Mouse (Mus musculus) CH12.LX (cell line): Measurements from ENCODE around the gene Tmem37. TPM values are rescaled to one million over a fixed set of nuclear protein-coding genes. Genes with fewer than 3 reads are reported as not detected.

Source experiments
- DNase-seq: peaks from one replicate; pipeline ENCODE4 v3.0.0-alpha.2; 2013; ENCODE audit errors: extremely low read depth
- H3K27ac ChIP-seq: 2 replicates; pipeline ENCODE4 v1.5.1; 2012; ENCODE audit warnings: low read depth, mild to moderate bottlenecking, control low read depth, moderate library complexity; ENCODE audit not compliant: insufficient read depth
- H3K27me3 ChIP-seq: replicated peaks from 2 replicates; pipeline ENCODE3; 2012; ENCODE audit warnings: inconsistent platforms
- H3K36me3 ChIP-seq, 2 experiments: replicated peaks in 1 of 2; 2 replicates each; pipeline versions ENCODE3 to v1.6.1; 2012; ENCODE audit warnings: inconsistent platforms in 1 of 2, low read length in 1 of 2, mild to moderate bottlenecking in 1 of 2, mixed read lengths in 1 of 2, moderate library complexity in 1 of 2; ENCODE audit not compliant: control insufficient read depth in 1 of 2, insufficient read depth in 1 of 2
- H3K4me1 ChIP-seq, 2 experiments: 2 replicates each; pipeline ENCODE4 v1.6.1; 2012; ENCODE audit warnings: inconsistent platforms in 1 of 2, moderate library complexity in 1 of 2; ENCODE audit not compliant: insufficient read depth in 2 of 2, control insufficient read depth in 1 of 2
- H3K4me2 ChIP-seq: 2 replicates; pipeline ENCODE4 v1.6.1; 2012; ENCODE audit warnings: low read depth, mild to moderate bottlenecking, control low read depth; ENCODE audit not compliant: poor library complexity, insufficient read depth, severe bottlenecking
- H3K4me3 ChIP-seq, 3 experiments: fragments of 150-350 bp in 1 of 3; sonication (generic) in 1 of 3; replicated peaks in 1 of 3; 2 replicates each; pipeline versions ENCODE3 to v1.5.1; 2011 to 2012; ENCODE audit warnings: low read depth in 2 of 3, low read length in 2 of 3, mild to moderate bottlenecking in 2 of 3, moderate library complexity in 2 of 3, control low read depth in 1 of 3, improper control_type of control experiment in 1 of 3, inconsistent platforms in 1 of 3, mixed read lengths in 1 of 3; ENCODE audit not compliant: poor library complexity in 1 of 3
- H3K79me2 ChIP-seq: replicated peaks from 2 replicates; pipeline ENCODE4 v1.6.1; 2012; ENCODE audit warnings: mild to moderate bottlenecking, moderate library complexity; ENCODE audit not compliant: control insufficient read depth, poor library complexity, insufficient read depth, severe bottlenecking; ENCODE audit errors: extremely low read depth
- H3K9ac ChIP-seq: 2 replicates; pipeline ENCODE4 v1.6.1; 2012; ENCODE audit warnings: low read depth, mild to moderate bottlenecking, control low read depth, moderate library complexity; ENCODE audit not compliant: insufficient read depth
- H3K9me3 ChIP-seq: replicated peaks from 2 replicates; pipeline ENCODE3; 2012; ENCODE audit warnings: low read length, inconsistent platforms, mixed read lengths
- BHLHE40 ChIP-seq: IDR thresholded peaks from 2 replicates; pipeline ENCODE4 v1.6.1; 2011; ENCODE audit warnings: mild to moderate bottlenecking, low read depth, low read length, improper control_type of control experiment
- CHD2 ChIP-seq: IDR thresholded peaks from 2 replicates; pipeline ENCODE4 v1.6.1; 2011; ENCODE audit warnings: low read length, improper control_type of control experiment
- E2F4 ChIP-seq: IDR thresholded peaks from 2 replicates; pipeline ENCODE4 v1.6.1; 2011; ENCODE audit warnings: low read depth, low read length, improper control_type of control experiment; ENCODE audit not compliant: insufficient replicate concordance
- ELF1 ChIP-seq: IDR thresholded peaks from 2 replicates; pipeline ENCODE4 v1.6.1; 2014; ENCODE audit warnings: low read depth, mild to moderate bottlenecking, inconsistent platforms, low read length, improper control_type of control experiment
- GABPA ChIP-seq: IDR thresholded peaks from 2 replicates; pipeline ENCODE4 v1.6.1; 2012; ENCODE audit warnings: low read depth, low read length, improper control_type of control experiment, inconsistent platforms; ENCODE audit not compliant: insufficient replicate concordance
- MAX ChIP-seq: IDR thresholded peaks from 2 replicates; pipeline ENCODE4 v1.6.1; 2011; ENCODE audit warnings: low read length, improper control_type of control experiment
- MXI1 ChIP-seq: IDR thresholded peaks from 2 replicates; pipeline ENCODE4 v1.6.1; 2011; ENCODE audit warnings: mild to moderate bottlenecking, low read depth, low read length, improper control_type of control experiment
- MYC ChIP-seq: IDR thresholded peaks from 2 replicates; pipeline ENCODE4 v1.6.1; 2011; ENCODE audit warnings: low read depth, mild to moderate bottlenecking, improper control_type of control experiment, low read length
- NELFE ChIP-seq: IDR thresholded peaks from 2 replicates; pipeline ENCODE4 v1.6.1; 2011; ENCODE audit warnings: low read depth, low read length, improper control_type of control experiment
- NRF1 ChIP-seq: IDR thresholded peaks from 2 replicates; pipeline ENCODE4 v1.6.1; 2014; ENCODE audit warnings: low read depth, mild to moderate bottlenecking, inconsistent platforms, low read length, improper control_type of control experiment, moderate library complexity
- PAX5 ChIP-seq: IDR thresholded peaks from 2 replicates; pipeline ENCODE4 v1.6.1; 2012; ENCODE audit warnings: low read length, inconsistent platforms, mixed read lengths
- POLR2AphosphoS2 ChIP-seq: IDR thresholded peaks from 2 replicates; pipeline ENCODE4 v1.6.1; 2011; ENCODE audit warnings: low read depth, low read length, improper control_type of control experiment
- RAD21 ChIP-seq: IDR thresholded peaks from 2 replicates; pipeline ENCODE4 v1.6.1; 2011; ENCODE audit warnings: low read depth, mild to moderate bottlenecking, low read length, improper control_type of control experiment, moderate library complexity
- SIN3A ChIP-seq: IDR thresholded peaks from 2 replicates; pipeline ENCODE4 v1.6.1; 2012; ENCODE audit warnings: low read length, improper control_type of control experiment, inconsistent platforms
- SMC3 ChIP-seq: IDR thresholded peaks from 2 replicates; pipeline ENCODE4 v1.6.1; 2011; ENCODE audit warnings: low read depth, low read length, improper control_type of control experiment
- TBP ChIP-seq: conservative IDR thresholded peaks from 2 replicates; pipeline ENCODE4 v1.6.1; 2011; ENCODE audit warnings: low read depth, low read length, improper control_type of control experiment
- TCF12 ChIP-seq: IDR thresholded peaks from 2 replicates; pipeline ENCODE4 v1.6.1; 2014; ENCODE audit warnings: low read depth, mild to moderate bottlenecking, inconsistent platforms, low read length, improper control_type of control experiment
- USF1 ChIP-seq: IDR thresholded peaks from 2 replicates; pipeline ENCODE4 v1.6.1; 2014; ENCODE audit warnings: low read depth, mild to moderate bottlenecking, inconsistent platforms, low read length, improper control_type of control experiment
- USF2 ChIP-seq: conservative IDR thresholded peaks from 2 replicates; pipeline ENCODE4 v1.6.1; 2011; ENCODE audit warnings: low read depth, low read length, improper control_type of control experiment
- ZC3H11A ChIP-seq: IDR thresholded peaks from 2 replicates; pipeline ENCODE4 v1.6.1; 2012; ENCODE audit warnings: low read depth, mild to moderate bottlenecking, inconsistent platforms, low read length, improper control_type of control experiment
- ZKSCAN1 ChIP-seq: IDR thresholded peaks from 2 replicates; pipeline ENCODE4 v1.6.1; 2012; ENCODE audit warnings: low read depth, inconsistent platforms, low read length, improper control_type of control experiment, borderline replicate concordance
- ZMIZ1 ChIP-seq: IDR thresholded peaks from 2 replicates; pipeline ENCODE4 v1.6.1; 2012; ENCODE audit warnings: low read depth, mild to moderate bottlenecking, inconsistent platforms, low read length, improper control_type of control experiment
- ZNF384 ChIP-seq: IDR thresholded peaks from 2 replicates; pipeline ENCODE4 v1.6.1; 2012; ENCODE audit warnings: low read depth, low read length, improper control_type of control experiment, inconsistent platforms
- dilution Hi-C: fragments of 300-500 bp; cut with MboI; formaldehyde crosslinking; loops from 2 replicates; pipeline ENCODE4 v1.14.3; 2020; ENCODE audit warnings: low sequenced_read_pairs; ENCODE audit not compliant: extremely low pct_unique_long_range_greater_than_20kb, extremely low pct_ligation_motif_present
- in situ Hi-C: fragments of 300-500 bp; cut with MboI; formaldehyde crosslinking; loops from 3 replicates; pipeline ENCODE4 v1.14.3; 2019; ENCODE audit warnings: low sequenced_read_pairs, low pct_ligation_motif_present, low pct_unique_long_range_greater_than_20kb, mixed read lengths
- polyA plus RNA-seq: library from polyadenylated mRNA; unstranded; fragments of >175 nt; gene quantifications from 2 replicates; pipeline ENCODE4 v1.2.1, GENCODE M21; 2012; ENCODE audit warnings: low read depth; ENCODE audit not compliant: insufficient read length
- total RNA-seq, 2 experiments: library from RNA; depleted of rRNA; stranded (reverse); fragments of 300-350 nt in 1 of 2; fragments of >200 nt in 1 of 2; gene quantifications; 2 replicates each; pipeline ENCODE4 v1.2.3; 2012 to 2014

The Tmem37 gene
- total and polyA plus RNA-seq, 3 experiments = not detected

- in situ Hi-C loops = no loop called here
- dilution Hi-C loops = no loop called here
- Histone ChIP-seq H3K79me2 (no peaks in the 10 kb centered on the region), H3K27ac (no peak overlapping the region), H3K27me3 (no peaks in the 10 kb centered on the region), H3K36me3 (no peaks in the 10 kb centered on the region), H3K4me2 (no peak overlapping the region), H3K9ac (no peak overlapping the region), H3K9me3 (no peaks in the 10 kb centered on the region), H3K4me1 (no peaks in the 10 kb centered on the region), H3K4me3 (no peak overlapping the region)
- no peak for DNase-seq
- TF ChIP-seq SMC3 (no peak), ZKSCAN1 (no peak), TCF12 (no peak), ELF1 (no peak), BHLHE40 (no peak), ZC3H11A (no peak), MYC (no peak), SIN3A (no peak), E2F4 (no peak), USF1 (no peak), PAX5 (no peak), USF2 (no peak), NRF1 (no peak), TBP (no peak), ZNF384 (no peak), RAD21 (no peak), POLR2AphosphoS2 (no peak), GABPA (no peak), MAX (no peak), CHD2 (no peak)
These were observed 7.7 kb downstream of the Tmem37 start for GRCm38 (mm10) chr1:120066159-120066558.

DNA sequence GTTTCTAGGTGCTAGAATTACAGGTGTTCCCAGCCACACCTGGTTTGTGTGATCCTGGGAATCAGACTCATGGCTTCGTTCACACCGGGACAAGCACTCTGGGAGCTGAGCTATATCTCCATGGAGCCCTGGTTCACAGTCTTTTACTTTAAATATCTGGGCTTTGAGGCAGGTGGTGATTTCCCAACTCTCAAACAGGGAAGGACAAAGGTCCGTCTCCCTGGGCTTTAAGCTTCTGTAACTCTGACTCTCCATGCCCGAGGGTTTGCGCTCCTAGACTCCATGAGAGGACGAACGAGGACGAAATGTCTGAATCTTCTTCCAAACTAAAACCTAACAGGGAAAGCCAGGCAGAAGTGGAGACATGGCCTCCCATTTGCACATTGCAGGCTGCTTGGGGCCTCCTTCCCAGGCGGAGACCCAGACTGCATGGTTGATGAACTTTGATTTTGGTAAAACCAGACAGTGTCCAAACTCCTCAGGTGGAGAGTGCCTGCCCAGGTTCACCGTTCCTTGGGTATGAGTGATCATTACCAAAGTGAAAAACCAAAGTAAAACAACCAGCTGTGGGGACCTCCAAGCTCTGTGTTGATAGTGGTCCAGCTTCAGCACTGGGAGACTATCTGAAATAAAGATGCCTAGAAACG, 9.7 kb downstream of the Tmem37 start:
- in situ Hi-C loops = no loop called here
- H3K36me3 ChIP-seq = no peaks in the 10 kb centered on the region

More for the DNA sequence above, 9.7 kb downstream of the Tmem37 start:
- Histone ChIP-seq H3K27ac (no peak overlapping the region), H3K27me3 (no peaks in the 10 kb centered on the region), H3K79me2 (no peaks in the 10 kb centered on the region), H3K9me3 (no peaks in the 10 kb centered on the region), H3K4me3 (no peak overlapping the region), H3K9ac (no peak overlapping the region), H3K4me2 (no peak overlapping the region), H3K4me1 (no peaks in the 10 kb centered on the region)
- dilution Hi-C loops = no loop called here
- no peak for DNase-seq
- no peak for TF ChIP-seq ZNF384
- TF ChIP-seq ZKSCAN1 = no peak
- no peak for TF ChIP-seq ZMIZ1
- no peak for TF ChIP-seq MXI1
- TF ChIP-seq NELFE = no peak
